Mouse (Mus musculus) limb, embryonic 10.5 days (tissue): Measurements from ENCODE around the gene Pdia4. TPM values are rescaled to one million over a fixed set of nuclear protein-coding genes. Genes with fewer than 3 reads are reported as not detected.

Source experiments
- DNase-seq: peaks from one replicate; pipeline ENCODE4 v3.0.0-alpha.2; 2017; ENCODE audit warnings: low spot score
- H3K27ac ChIP-seq: fragments of 300-500 bp; sonication (generic); 2 replicates; pipeline ENCODE4 v1.5.1; 2016; ENCODE audit warnings: mild to moderate bottlenecking
- H3K27me3 ChIP-seq: fragments of 300-500 bp; sonication (generic); 2 replicates; pipeline ENCODE4 v1.6.1; 2016; ENCODE audit warnings: low read depth, mild to moderate bottlenecking; ENCODE audit not compliant: poor library complexity, severe bottlenecking
- H3K36me3 ChIP-seq: fragments of 300-500 bp; sonication (generic); 2 replicates; pipeline ENCODE4 v1.6.1; 2016; ENCODE audit warnings: mild to moderate bottlenecking, moderate library complexity
- H3K4me1 ChIP-seq: fragments of 300-500 bp; sonication (generic); 2 replicates; pipeline ENCODE4 v1.6.1; 2016
- H3K4me3 ChIP-seq: fragments of 300-500 bp; sonication (generic); 2 replicates; pipeline ENCODE4 v1.5.1; 2016; ENCODE audit warnings: mild to moderate bottlenecking, moderate library complexity
- H3K9me3 ChIP-seq: fragments of 300-500 bp; sonication (generic); replicated peaks from 2 replicates; pipeline ENCODE4 v1.6.1; 2016; ENCODE audit warnings: mild to moderate bottlenecking
- WGBS: fragments of 180-500 bp; shearing (Covaris S2); methylation state at CpG from one replicate; pipeline ENCODE4 v1.1.7; 2016; 5-methylcytosine and 5-hydroxymethylcytosine counted together
- polyA plus RNA-seq: library from polyadenylated mRNA; unstranded; fragments of >200 nt; fragmentation: Nextera tagmentation; extraction: Ambion mirVana; gene quantifications from 2 replicates; pipeline ENCODE4 v1.2.1, GENCODE M21; 2016

Gene Pdia4
- polyA plus RNA-seq, 1 experiment from 2014 or later = 298 TPM

DNA sequence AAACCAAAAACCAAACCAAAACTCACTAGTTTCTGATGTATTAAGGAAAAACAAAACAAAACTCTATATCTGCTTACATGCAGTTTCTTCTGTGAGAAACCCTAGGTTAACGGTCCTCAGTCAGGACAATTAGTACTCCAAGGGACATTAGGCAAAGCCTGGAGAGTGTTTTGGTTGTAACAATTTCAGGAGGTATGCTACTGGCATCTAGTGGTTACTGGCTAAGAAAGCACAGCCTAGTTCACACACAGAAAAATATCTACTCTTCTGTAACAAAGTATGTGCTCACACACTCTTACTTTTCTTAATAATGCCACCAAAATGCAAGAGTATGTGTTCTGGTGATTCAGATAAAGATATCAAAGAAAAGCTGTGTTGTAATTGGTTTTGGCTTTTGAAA, 15.7 kb upstream of the Pdia4 start:
- H3K4me1 ChIP-seq = peaks cover 18% of the 10 kb centered on the region
- H3K27ac ChIP-seq = no peak overlapping the region
- no peaks in the 10 kb centered on the region for H3K9me3 ChIP-seq
- H3K36me3 ChIP-seq = peaks cover 12% of the 10 kb centered on the region
- WGBS = 24% methylated on average over 1 of the region's 1 CpGs
- peak overlapping the region; percentile 88; the same call in 1 of the 2 replicates for H3K4me3 ChIP-seq
- no peaks in the 10 kb centered on the region for H3K27me3 ChIP-seq
- DNase-seq = no peak

DNA sequence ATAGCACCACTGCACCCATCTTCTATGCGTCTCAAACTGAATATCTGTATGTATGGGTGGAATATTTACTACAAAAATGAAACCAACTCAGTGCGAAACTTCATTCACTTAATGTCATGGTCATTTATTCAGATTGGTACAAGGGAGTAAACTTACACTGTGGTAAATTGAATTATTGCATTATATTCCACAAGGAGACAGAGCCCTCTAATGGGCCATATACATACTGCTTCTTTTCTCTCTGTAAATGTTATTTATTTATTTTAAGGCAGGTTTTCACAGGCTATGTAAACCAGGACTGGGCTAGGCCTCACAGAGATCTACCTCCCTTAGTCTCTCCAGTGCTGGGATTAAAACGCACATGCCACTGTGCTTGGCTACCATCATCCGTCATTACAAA, 14.2 kb upstream of the Pdia4 start:
- WGBS = 96% methylated on average over 4 of the region's 4 CpGs
- H3K36me3 ChIP-seq = peaks cover 26% of the 10 kb centered on the region
- no peaks in the 10 kb centered on the region for H3K9me3 ChIP-seq
- no peaks in the 10 kb centered on the region for H3K27me3 ChIP-seq
- DNase-seq = no peak
- peaks cover 18% of the 10 kb centered on the region for H3K4me1 ChIP-seq
- H3K4me3 ChIP-seq = no peak overlapping the region
- H3K27ac ChIP-seq = no peak overlapping the region

DNA sequence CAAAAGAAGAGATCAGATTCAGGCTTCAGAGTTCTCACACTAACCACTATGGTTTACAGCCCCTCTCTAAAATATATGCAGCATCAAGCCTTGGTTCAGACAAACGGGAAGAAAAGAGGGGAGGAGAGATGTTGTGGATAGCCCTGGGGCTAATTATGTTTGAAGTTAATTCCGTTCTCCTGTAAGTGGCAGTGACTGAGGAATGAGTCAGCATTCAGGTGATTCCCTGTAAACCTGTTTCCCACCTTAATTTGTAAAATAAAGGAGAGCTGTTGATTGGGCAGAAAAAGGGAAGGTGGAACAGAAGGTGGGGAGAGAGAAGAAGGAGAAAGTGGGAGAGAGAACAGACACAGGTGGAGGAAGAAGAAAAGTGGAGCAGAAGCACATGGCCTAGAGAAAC, 11.0 kb upstream of the Pdia4 start:
- H3K9me3 ChIP-seq = no peaks in the 10 kb centered on the region
- DNase-seq = no peak
- WGBS = 55% methylated on average over 2 of the region's 2 CpGs
- H3K27me3 ChIP-seq = no peaks in the 10 kb centered on the region
- H3K36me3 ChIP-seq = peaks cover 52% of the 10 kb centered on the region
- H3K4me1 ChIP-seq = peaks cover 5% of the 10 kb centered on the region
- H3K27ac ChIP-seq = no peak overlapping the region
- no peak overlapping the region for H3K4me3 ChIP-seq

DNA sequence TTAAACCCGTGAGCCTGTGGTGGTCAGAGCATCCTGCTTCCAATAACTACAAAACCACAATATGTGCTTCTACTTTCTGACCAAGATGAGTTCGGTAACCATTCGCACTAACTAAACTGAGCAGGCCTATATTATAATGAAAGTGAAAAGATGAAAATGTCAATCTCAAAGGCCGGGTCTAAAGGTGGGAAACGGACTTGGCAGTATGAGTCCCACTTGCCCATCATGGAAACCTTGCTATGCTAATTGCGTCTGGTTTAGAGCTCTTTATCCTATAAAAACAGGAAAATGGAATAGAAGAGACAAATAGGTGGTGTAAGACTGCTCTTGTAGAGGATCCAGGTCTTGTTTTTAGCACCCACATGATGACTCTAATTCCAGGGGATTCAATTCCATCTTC, 8.5 kb upstream of the Pdia4 start:
- Histone ChIP-seq H3K9me3 (no peaks in the 10 kb centered on the region), H3K36me3 (peaks cover 60% of the 10 kb centered on the region), H3K27me3 (no peaks in the 10 kb centered on the region), H3K27ac (no peak overlapping the region), H3K4me3 (no peak overlapping the region), H3K4me1 (no peaks in the 10 kb centered on the region)
- DNase-seq = no peak
- 94% methylated on average over 6 of the region's 6 CpGs for WGBS

DNA sequence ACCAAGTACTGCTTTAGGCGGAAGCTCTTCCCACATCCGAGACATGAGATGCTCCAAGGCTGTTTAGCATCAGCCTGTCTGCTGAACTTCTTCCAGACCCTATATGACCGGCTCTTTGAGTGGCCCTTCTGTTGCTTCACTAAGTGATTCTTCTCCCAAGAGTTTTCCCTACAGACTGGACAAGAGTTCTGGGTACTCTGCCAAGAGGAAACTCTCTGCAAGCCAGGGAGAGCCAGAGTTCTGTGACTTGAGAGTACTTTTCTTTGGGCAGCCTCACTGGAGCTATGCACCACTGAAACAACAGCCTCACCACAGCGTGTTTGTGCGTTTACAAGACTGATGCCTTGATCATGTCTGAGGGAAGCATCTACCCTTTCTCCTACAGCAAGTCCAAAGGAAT, 8.0 kb upstream of the Pdia4 start:
- 93% methylated on average over 5 of the region's 5 CpGs for WGBS
- Histone ChIP-seq H3K27me3 (no peaks in the 10 kb centered on the region), H3K4me3 (no peak overlapping the region), H3K27ac (no peak overlapping the region), H3K9me3 (no peaks in the 10 kb centered on the region), H3K4me1 (no peaks in the 10 kb centered on the region), H3K36me3 (peaks cover 60% of the 10 kb centered on the region)
- no peak for DNase-seq

DNA sequence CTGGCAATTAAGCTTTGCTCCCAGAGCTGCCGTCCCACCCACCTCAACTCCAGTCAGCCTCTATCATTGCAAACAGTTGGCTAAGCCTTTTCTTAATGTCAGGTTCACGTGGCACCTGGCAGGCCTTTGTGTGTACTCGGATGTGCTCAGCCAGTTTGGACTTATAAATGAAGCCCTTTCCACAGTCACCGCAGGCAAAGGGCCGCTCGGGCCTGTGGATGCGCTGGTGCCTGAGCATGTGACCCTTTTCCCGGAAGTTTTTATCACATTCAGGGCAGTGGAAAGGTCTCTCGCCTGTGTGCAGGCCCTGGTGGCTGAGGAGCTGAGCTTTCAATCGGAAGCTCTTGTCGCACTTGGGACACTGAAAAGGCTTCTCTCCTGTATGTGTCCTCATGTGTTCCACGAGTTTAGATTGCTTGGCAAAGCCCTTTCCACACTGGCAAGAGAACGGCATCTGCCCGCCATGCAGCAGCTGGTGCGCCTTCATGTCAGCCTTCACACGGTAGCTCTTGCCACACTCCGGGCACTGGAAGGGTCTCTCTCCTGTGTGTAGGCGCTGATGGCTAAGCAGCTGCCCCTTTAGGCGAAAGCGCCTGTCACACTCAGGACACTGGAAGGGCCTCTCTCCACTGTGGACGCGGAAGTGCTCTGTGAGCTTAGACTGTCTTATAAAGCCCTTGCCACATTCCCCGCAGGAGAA, 6.5 kb upstream of the Pdia4 start:
- Histone ChIP-seq H3K36me3 (peaks cover 56% of the 10 kb centered on the region), H3K4me1 (no peaks in the 10 kb centered on the region), H3K27me3 (no peaks in the 10 kb centered on the region), H3K4me3 (no peak overlapping the region), H3K27ac (no peak overlapping the region), H3K9me3 (no peaks in the 10 kb centered on the region)
- no peak for DNase-seq
- 94% methylated on average over 23 of the region's 23 CpGs for WGBS

DNA sequence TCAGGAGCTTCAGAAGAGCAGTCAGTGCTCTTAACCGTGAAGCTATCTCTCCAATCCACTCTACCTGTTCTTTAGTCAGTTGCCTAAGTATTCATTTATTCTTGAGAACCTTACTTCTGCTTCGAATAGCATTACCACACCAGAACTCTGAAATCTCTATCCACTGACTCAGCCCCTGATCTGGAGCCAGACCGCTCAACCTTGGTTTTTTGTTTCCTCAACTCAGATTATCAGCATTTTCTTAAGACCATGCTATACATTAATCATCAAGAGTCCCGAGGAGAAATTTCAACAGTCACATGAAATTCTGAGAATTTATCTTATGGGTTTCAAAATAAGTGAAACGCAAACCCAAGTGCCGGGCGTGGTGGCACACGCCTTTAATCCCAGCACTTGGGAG, 5.5 kb upstream of the Pdia4 start:
- WGBS = 95% methylated on average over 8 of the region's 8 CpGs
- H3K27me3 ChIP-seq = no peaks in the 10 kb centered on the region
- no peak for DNase-seq
- peaks cover 3% of the 10 kb centered on the region; the same call in 1 of the 2 replicates for H3K4me1 ChIP-seq
- H3K36me3 ChIP-seq = peaks cover 46% of the 10 kb centered on the region
- H3K27ac ChIP-seq = no peak overlapping the region
- H3K4me3 ChIP-seq = no peak overlapping the region
- no peaks in the 10 kb centered on the region for H3K9me3 ChIP-seq

DNA sequence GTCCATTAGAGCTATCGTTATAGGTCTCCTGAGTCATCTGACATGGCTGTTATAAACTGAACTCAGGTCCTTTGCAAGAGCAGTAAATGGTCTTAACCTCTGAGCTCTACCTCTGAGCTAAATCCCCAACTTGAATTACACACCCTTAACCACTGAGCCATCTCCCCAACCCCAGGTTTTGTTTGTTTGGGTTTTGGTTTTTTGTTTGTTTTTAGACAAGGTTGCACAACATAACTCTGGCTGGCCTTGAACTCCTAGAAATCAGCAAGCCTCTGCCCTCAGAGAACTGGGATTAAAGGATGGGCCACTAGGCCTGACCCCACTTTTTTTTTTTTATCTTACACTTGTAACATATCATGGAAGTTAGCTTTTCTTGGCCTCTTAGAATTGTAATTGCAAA, 2.9 kb upstream of the Pdia4 start:
- Histone ChIP-seq H3K27ac (no peak overlapping the region), H3K27me3 (no peaks in the 10 kb centered on the region), H3K4me3 (no peak overlapping the region), H3K9me3 (no peaks in the 10 kb centered on the region), H3K4me1 (peaks cover 12% of the 10 kb centered on the region), H3K36me3 (peaks cover 27% of the 10 kb centered on the region)
- DNase-seq = no peak
- WGBS = 85% methylated on average over 1 of the region's 1 CpGs

DNA sequence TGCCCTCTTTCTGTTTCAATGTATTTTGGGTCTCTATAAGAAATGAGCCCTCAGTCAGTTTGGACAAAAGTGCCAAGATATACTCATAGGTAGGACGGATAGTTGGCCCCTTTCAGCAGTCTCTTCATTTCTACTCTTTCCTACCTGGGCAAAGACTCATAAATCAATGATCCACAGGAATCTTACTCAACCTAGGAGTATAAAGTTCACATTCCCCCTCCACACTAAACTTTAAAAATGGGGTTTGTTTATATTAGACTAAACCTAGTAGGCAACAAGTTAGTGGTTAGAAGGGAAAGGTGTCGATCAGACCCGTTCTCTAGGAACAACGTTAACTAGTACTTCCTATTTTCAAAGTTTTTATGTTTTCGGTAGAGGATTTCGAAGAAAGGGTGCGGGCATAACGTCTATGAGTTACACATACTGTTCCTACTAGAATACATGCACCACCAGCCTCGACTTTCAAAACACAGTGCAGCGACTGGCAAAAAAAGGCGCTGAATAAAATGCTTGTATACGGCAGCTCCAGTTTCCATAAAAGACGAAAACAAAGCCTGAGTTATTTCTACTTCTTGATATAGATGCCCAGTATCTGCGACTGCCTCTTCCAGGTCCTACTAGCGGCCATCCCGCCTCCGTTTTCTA, 837 bp downstream of the Pdia4 start:
- Histone ChIP-seq H3K36me3 (peaks cover 34% of the 10 kb centered on the region), H3K4me1 (peaks cover 27% of the 10 kb centered on the region), H3K9me3 (no peaks in the 10 kb centered on the region), H3K27me3 (no peaks in the 10 kb centered on the region), H3K4me3 (peak overlapping the region; percentile 87), H3K27ac (peak overlapping the region; percentile 94)
- peak; percentile 35 for DNase-seq
- 1% methylated on average over 17 of the region's 17 CpGs for WGBS

DNA sequence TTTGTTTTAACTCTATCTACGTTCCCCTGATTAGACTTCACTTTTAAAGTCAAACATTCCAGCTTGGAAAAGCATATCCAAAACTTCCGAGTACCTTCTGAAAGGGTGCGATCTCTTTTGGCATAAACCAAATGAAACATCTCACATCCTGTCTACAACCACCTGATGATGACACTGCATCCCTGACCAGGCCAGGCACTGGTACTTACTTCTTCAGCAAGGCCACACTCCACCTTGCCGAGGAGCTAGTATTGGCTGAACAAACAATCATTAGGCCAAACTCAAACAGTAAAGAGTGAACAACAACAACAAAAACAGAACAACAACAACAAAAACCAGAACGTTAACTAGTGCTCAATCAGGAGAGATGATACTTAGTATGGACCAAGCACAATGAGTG, 1.9 kb downstream of the Pdia4 start:
- H3K27ac ChIP-seq = peak overlapping the region; percentile 94
- H3K9me3 ChIP-seq = no peaks in the 10 kb centered on the region
- peaks cover 43% of the 10 kb centered on the region for H3K36me3 ChIP-seq
- no peak for DNase-seq
- H3K4me1 ChIP-seq = peaks cover 27% of the 10 kb centered on the region
- H3K4me3 ChIP-seq = peak overlapping the region; percentile 87
- WGBS = 66% methylated on average over 5 of the region's 5 CpGs
- H3K27me3 ChIP-seq = no peaks in the 10 kb centered on the region

DNA sequence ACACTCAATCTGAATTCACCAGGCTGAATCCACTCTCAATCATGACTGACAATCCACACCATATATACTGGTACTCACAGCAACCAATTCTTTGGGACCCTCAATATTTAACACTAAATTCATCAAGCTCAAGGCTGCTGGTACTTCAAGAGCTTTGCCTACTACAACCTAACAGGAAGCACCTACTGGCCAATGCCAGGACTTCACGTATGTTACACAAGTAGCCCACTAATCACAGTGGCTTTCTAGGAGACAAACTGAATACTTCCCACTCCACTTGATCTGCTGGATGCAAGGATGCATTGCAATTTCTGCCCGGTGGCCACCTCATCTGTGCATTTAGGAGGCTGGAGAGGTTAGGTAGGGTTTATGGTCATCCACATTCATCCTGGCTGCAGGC, 3.0 kb downstream of the Pdia4 start:
- no peaks in the 10 kb centered on the region for H3K27me3 ChIP-seq
- DNase-seq = no peak
- H3K9me3 ChIP-seq = no peaks in the 10 kb centered on the region
- H3K27ac ChIP-seq = no peak overlapping the region
- H3K36me3 ChIP-seq = peaks cover 55% of the 10 kb centered on the region
- 83% methylated on average over 2 of the region's 2 CpGs for WGBS
- peak overlapping the region; percentile 87; the same call in 1 of the 2 replicates for H3K4me3 ChIP-seq
- peaks cover 27% of the 10 kb centered on the region for H3K4me1 ChIP-seq

DNA sequence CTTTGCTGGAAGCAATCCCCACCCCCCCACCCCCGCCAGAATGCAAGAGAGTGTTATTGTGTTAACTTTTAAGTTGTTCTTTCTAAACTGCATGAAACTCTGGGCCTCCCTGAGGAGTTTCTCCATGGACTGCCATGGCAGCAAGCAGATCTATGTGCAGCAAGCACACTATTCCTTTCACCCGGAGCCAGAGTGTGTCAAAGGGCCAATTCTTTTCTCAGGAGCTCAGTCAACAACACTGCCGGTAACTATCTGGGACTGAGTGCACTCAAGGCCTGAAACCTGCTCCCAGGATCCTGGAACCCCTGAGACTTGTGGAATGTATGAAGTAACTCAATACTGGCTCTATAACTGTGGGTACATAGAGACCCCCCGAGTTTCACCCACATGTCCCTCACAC, 4.2 kb downstream of the Pdia4 start:
- no peak overlapping the region for H3K4me3 ChIP-seq
- no peak overlapping the region for H3K27ac ChIP-seq
- DNase-seq = no peak
- peaks cover 66% of the 10 kb centered on the region for H3K36me3 ChIP-seq
- WGBS = 91% methylated on average over 4 of the region's 4 CpGs
- no peaks in the 10 kb centered on the region for H3K27me3 ChIP-seq
- no peaks in the 10 kb centered on the region for H3K9me3 ChIP-seq
- peaks cover 24% of the 10 kb centered on the region for H3K4me1 ChIP-seq

DNA sequence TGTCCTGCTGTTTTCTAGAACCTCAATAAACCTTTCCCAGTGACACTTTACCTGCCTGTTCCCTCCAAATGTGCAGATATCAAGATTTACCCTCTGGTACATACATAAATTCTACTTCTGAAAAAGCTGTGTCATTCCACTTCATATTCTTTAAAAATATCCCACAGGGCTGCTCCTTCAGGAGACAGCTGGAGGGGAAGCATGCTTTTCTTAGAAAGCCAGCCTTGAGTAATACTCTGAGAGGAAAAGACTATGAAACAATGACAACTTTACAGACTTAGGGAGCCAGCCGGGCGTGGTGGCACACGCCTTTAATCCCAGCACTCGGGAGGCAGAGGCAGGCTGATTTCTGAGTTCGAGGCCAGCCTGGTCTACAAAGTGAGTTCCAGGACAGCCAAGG, 4.7 kb downstream of the Pdia4 start:
- Histone ChIP-seq H3K9me3 (no peaks in the 10 kb centered on the region), H3K4me1 (peaks cover 24% of the 10 kb centered on the region), H3K27me3 (no peaks in the 10 kb centered on the region), H3K27ac (no peak overlapping the region), H3K36me3 (peaks cover 71% of the 10 kb centered on the region), H3K4me3 (no peak overlapping the region)
- no peak for DNase-seq
- 94% methylated on average over 5 of the region's 5 CpGs for WGBS
